Mouse (Mus musculus): ENCODE results near the gene Hoxb6. TPM values are rescaled to one million over a fixed set of nuclear protein-coding genes. Genes with fewer than 3 reads are reported as not detected.

Hoxb6 gene
- polyA plus RNA-seq, 1 experiment from 2014 or later: not detected

- H3K4me3 ChIP-seq (replicated peaks; ENCODE audit: low read length): no peak overlapping the region
- no peaks in the 10 kb centered on the region for H3K36me3 ChIP-seq (ENCODE audit: control insufficient read depth, insufficient read depth)
- H3K9me3 ChIP-seq (ENCODE audit: control insufficient read depth, low read length): no peaks in the 10 kb centered on the region; the same call in 1 of the 2 replicates
- H3K27ac ChIP-seq (ENCODE audit: low read length): no peak overlapping the region
- WGBS: 4% methylated on average over 11 of the region's 11 CpGs
- no peak overlapping the region for H3K4me2 ChIP-seq (ENCODE audit: low read length)
- ATAC-seq: no peak
- no peaks in the 10 kb centered on the region; the same call in 1 of the 2 replicates for H3K4me1 ChIP-seq (replicated peaks; ENCODE audit: control insufficient read depth, insufficient read depth, low read length)
- no peak overlapping the region for H3K9ac ChIP-seq (replicated peaks; ENCODE audit: low read depth, low read length)
- H3K27me3 ChIP-seq (replicated peaks; ENCODE audit: control insufficient read depth, insufficient read depth, low read length): peaks cover 97% of the 10 kb centered on the region
These were observed 5.8 kb downstream of the Hoxb6 start for GRCm38 (mm10) chr11:96297968-96298635.

GRCm38 (mm10) chr11:96298895-96299667 lies 6.8 kb downstream of the Hoxb6 start:
- Histone ChIP-seq H3K4me2 (ENCODE audit: low read length) (no peak overlapping the region), H3K36me3 (ENCODE audit: control insufficient read depth, insufficient read depth) (no peaks in the 10 kb centered on the region), H3K9ac (replicated peaks; ENCODE audit: low read depth, low read length) (no peak overlapping the region), H3K27ac (ENCODE audit: low read length) (no peak overlapping the region), H3K4me1 (replicated peaks; ENCODE audit: control insufficient read depth, insufficient read depth, low read length) (no peaks in the 10 kb centered on the region; the same call in 1 of the 2 replicates), H3K9me3 (ENCODE audit: control insufficient read depth, low read length) (no peaks in the 10 kb centered on the region), H3K4me3 (replicated peaks; ENCODE audit: low read length) (no peak overlapping the region), H3K27me3 (replicated peaks; ENCODE audit: control insufficient read depth, insufficient read depth, low read length) (peaks cover 97% of the 10 kb centered on the region)
- WGBS: under 1% methylated on average over 66 of the region's 66 CpGs
- no peak for ATAC-seq

- ATAC-seq: no peak
- Histone ChIP-seq H3K4me3 (replicated peaks; ENCODE audit: low read length) (no peak overlapping the region), H3K9me3 (ENCODE audit: control insufficient read depth, low read length) (no peaks in the 10 kb centered on the region), H3K27me3 (replicated peaks; ENCODE audit: control insufficient read depth, insufficient read depth, low read length) (peaks cover 97% of the 10 kb centered on the region), H3K9ac (replicated peaks; ENCODE audit: low read depth, low read length) (no peak overlapping the region), H3K36me3 (ENCODE audit: control insufficient read depth, insufficient read depth) (no peaks in the 10 kb centered on the region), H3K4me2 (ENCODE audit: low read length) (no peak overlapping the region), H3K27ac (ENCODE audit: low read length) (no peak overlapping the region), H3K4me1 (replicated peaks; ENCODE audit: control insufficient read depth, insufficient read depth, low read length) (no peaks in the 10 kb centered on the region; the same call in 1 of the 2 replicates)
- 2% methylated on average over 9 of the region's 9 CpGs for WGBS
These were observed 7.5 kb downstream of the Hoxb6 start for GRCm38 (mm10) chr11:96299781-96300180.

- H3K27ac ChIP-seq (ENCODE audit: low read length): no peak overlapping the region
- peaks cover 97% of the 10 kb centered on the region for H3K27me3 ChIP-seq (replicated peaks; ENCODE audit: control insufficient read depth, insufficient read depth, low read length)
- no peak overlapping the region for H3K9ac ChIP-seq (replicated peaks; ENCODE audit: low read depth, low read length)
- no peaks in the 10 kb centered on the region; the same call in 1 of the 2 replicates for H3K4me1 ChIP-seq (replicated peaks; ENCODE audit: control insufficient read depth, insufficient read depth, low read length)
- H3K36me3 ChIP-seq (ENCODE audit: control insufficient read depth, insufficient read depth): no peaks in the 10 kb centered on the region
- H3K9me3 ChIP-seq (ENCODE audit: control insufficient read depth, low read length): no peaks in the 10 kb centered on the region
- no peak for ATAC-seq
- no peak overlapping the region for H3K4me2 ChIP-seq (ENCODE audit: low read length)
- 1% methylated on average over 35 of the region's 35 CpGs for WGBS
- H3K4me3 ChIP-seq (replicated peaks; ENCODE audit: low read length): no peak overlapping the region
These were observed 8.2 kb downstream of the Hoxb6 start for GRCm38 (mm10) chr11:96300354-96301063.

GRCm38 (mm10) chr11:96301064-96301431 lies 8.8 kb downstream of the Hoxb6 start:
- no peak overlapping the region for H3K27ac ChIP-seq (ENCODE audit: low read length)
- H3K4me3 ChIP-seq (replicated peaks; ENCODE audit: low read length): no peak overlapping the region
- H3K4me2 ChIP-seq (ENCODE audit: low read length): no peak overlapping the region
- WGBS: 4% methylated on average over 10 of the region's 10 CpGs
- no peak overlapping the region for H3K9ac ChIP-seq (replicated peaks; ENCODE audit: low read depth, low read length)
- ATAC-seq: no peak
- no peaks in the 10 kb centered on the region for H3K36me3 ChIP-seq (ENCODE audit: control insufficient read depth, insufficient read depth)
- no peaks in the 10 kb centered on the region; the same call in 1 of the 2 replicates for H3K4me1 ChIP-seq (replicated peaks; ENCODE audit: control insufficient read depth, insufficient read depth, low read length)
- H3K9me3 ChIP-seq (ENCODE audit: control insufficient read depth, low read length): no peaks in the 10 kb centered on the region
- H3K27me3 ChIP-seq (replicated peaks; ENCODE audit: control insufficient read depth, insufficient read depth, low read length): peaks cover 97% of the 10 kb centered on the region

- peaks cover 97% of the 10 kb centered on the region for H3K27me3 ChIP-seq (replicated peaks; ENCODE audit: control insufficient read depth, insufficient read depth, low read length)
- H3K27ac ChIP-seq (ENCODE audit: low read length): no peak overlapping the region
- H3K9ac ChIP-seq (replicated peaks; ENCODE audit: low read depth, low read length): no peak overlapping the region
- no peaks in the 10 kb centered on the region; the same call in 1 of the 2 replicates for H3K4me1 ChIP-seq (replicated peaks; ENCODE audit: control insufficient read depth, insufficient read depth, low read length)
- 2% methylated on average over 15 of the region's 15 CpGs for WGBS
- no peak for ATAC-seq
- H3K4me3 ChIP-seq (replicated peaks; ENCODE audit: low read length): no peak overlapping the region
- H3K4me2 ChIP-seq (ENCODE audit: low read length): no peak overlapping the region
- no peaks in the 10 kb centered on the region for H3K9me3 ChIP-seq (ENCODE audit: control insufficient read depth, low read length)
- no peaks in the 10 kb centered on the region for H3K36me3 ChIP-seq (ENCODE audit: control insufficient read depth, insufficient read depth)
These were observed 9.6 kb downstream of the Hoxb6 start for GRCm38 (mm10) chr11:96301837-96302236.

- H3K27me3 ChIP-seq (replicated peaks; ENCODE audit: control insufficient read depth, insufficient read depth, low read length): peaks cover 97% of the 10 kb centered on the region
- H3K27ac ChIP-seq (ENCODE audit: low read length): no peak overlapping the region
- H3K4me1 ChIP-seq (replicated peaks; ENCODE audit: control insufficient read depth, insufficient read depth, low read length): no peaks in the 10 kb centered on the region; the same call in 1 of the 2 replicates
- H3K9me3 ChIP-seq (ENCODE audit: control insufficient read depth, low read length): no peaks in the 10 kb centered on the region
- 3% methylated on average over 23 of the region's 23 CpGs for WGBS
- no peaks in the 10 kb centered on the region for H3K36me3 ChIP-seq (ENCODE audit: control insufficient read depth, insufficient read depth)
- no peak for ATAC-seq
- H3K9ac ChIP-seq (replicated peaks; ENCODE audit: low read depth, low read length): no peak overlapping the region
- H3K4me2 ChIP-seq (ENCODE audit: low read length): no peak overlapping the region
- H3K4me3 ChIP-seq (replicated peaks; ENCODE audit: low read length): no peak overlapping the region
These were observed 10.3 kb downstream of the Hoxb6 start for GRCm38 (mm10) chr11:96302381-96303150.

- Histone ChIP-seq H3K9me3 (ENCODE audit: control insufficient read depth, low read length) (no peaks in the 10 kb centered on the region), H3K27me3 (replicated peaks; ENCODE audit: control insufficient read depth, insufficient read depth, low read length) (peaks cover 97% of the 10 kb centered on the region), H3K4me2 (ENCODE audit: low read length) (no peak within 1 kb of the TSS), H3K4me3 (replicated peaks; ENCODE audit: low read length) (no peak within 1 kb of the TSS), H3K27ac (ENCODE audit: low read length) (no peak within 1 kb of the TSS), H3K9ac (replicated peaks; ENCODE audit: low read depth, low read length) (no peak within 1 kb of the TSS), H3K4me1 (replicated peaks; ENCODE audit: control insufficient read depth, insufficient read depth, low read length) (no peaks in the 10 kb centered on the region; the same call in 1 of the 2 replicates), H3K36me3 (ENCODE audit: control insufficient read depth, insufficient read depth) (no peaks in the 10 kb centered on the region)
- ATAC-seq: no peak
- 1% methylated on average over 69 of the region's 69 CpGs for WGBS
These were observed 11.1 kb downstream of the Hoxb6 start, which contains the start of gene Hoxb5 for GRCm38 (mm10) chr11:96303151-96304099. Hoxb5 (plus strand) TSS chr11:96303336.
